Mouse (Mus musculus) small intestine, adult 2 months (tissue): ENCODE data around the gene Lctl.

ENCODE experiments used
- CTCF ChIP-seq: fragments of 200-500 bp; IDR thresholded peaks from 2 replicates; pipeline ENCODE4 v1.5.1; 2012; ENCODE audit warnings: low read depth, mild to moderate bottlenecking, control low read depth, inconsistent platforms, low read length, moderate library complexity, mixed read lengths; ENCODE audit not compliant: insufficient replicate concordance, insufficient read length; ENCODE audit errors: extremely low read depth
- POLR2A ChIP-seq: fragments of 200-500 bp; IDR thresholded peaks from 2 replicates; pipeline ENCODE4 v1.6.1; 2012; ENCODE audit warnings: low read depth, mild to moderate bottlenecking, control low read depth, inconsistent platforms, low read length, moderate library complexity

- TF ChIP-seq CTCF (no peak), POLR2A (no peak)
These were observed 30.4 kb upstream of the Lctl start for GRCm38 (mm10) chr9:64086543-64086942.
